Mouse (Mus musculus) embryonic facial prominence, embryonic 11.5 days (tissue): ENCODE results near the gene Larp1. TPM values are rescaled to one million over a fixed set of nuclear protein-coding genes. Genes with fewer than 3 reads are reported as not detected.
"Not testable (repeated sequence)": the region's sequence is repeated elsewhere in the genome, so short reads cannot be mapped to it uniquely, and the experiment has no call there.

ENCODE experiments used
- ATAC-seq: fragments of 200-750 bp; cut with Nextera tagmentation; replicated peaks from 2 replicates; pipeline ENCODE4 v1.8.0; 2017; ENCODE audit warnings: low read depth; ENCODE audit not compliant: insufficient number of reproducible peaks, low FRiP score, low TSS enrichment
- DNase-seq: peaks from one replicate; pipeline ENCODE4 v3.0.0-alpha.2; 2015; ENCODE audit warnings: low spot score
- H3K27ac ChIP-seq: fragments of 300-500 bp; sonication (generic); replicated peaks from 2 replicates; pipeline ENCODE4 v1.5.1; 2014; ENCODE audit warnings: mild to moderate bottlenecking, low read depth, low read length, control low read depth
- H3K27me3 ChIP-seq: fragments of 300-500 bp; sonication (generic); 2 replicates; pipeline ENCODE4 v1.6.1; 2014; ENCODE audit warnings: mild to moderate bottlenecking, low read length, moderate library complexity, mixed read lengths; ENCODE audit not compliant: control insufficient read depth, insufficient read depth
- H3K36me3 ChIP-seq: fragments of 300-500 bp; sonication (generic); replicated peaks from 2 replicates; pipeline ENCODE4 v1.6.1; 2014; ENCODE audit warnings: low read depth, mild to moderate bottlenecking, low read length, moderate library complexity, mixed read lengths; ENCODE audit not compliant: control insufficient read depth, insufficient read depth
- H3K4me1 ChIP-seq: fragments of 300-500 bp; sonication (generic); 2 replicates; pipeline ENCODE4 v1.6.1; 2014; ENCODE audit warnings: low read length, mixed read lengths; ENCODE audit not compliant: control insufficient read depth, insufficient read depth
- H3K4me2 ChIP-seq: fragments of 300-500 bp; sonication (generic); 2 replicates; pipeline ENCODE4 v1.6.1; 2014; ENCODE audit warnings: low read depth, mild to moderate bottlenecking, control low read depth, low read length, moderate library complexity
- H3K4me3 ChIP-seq: fragments of 300-500 bp; sonication (generic); 2 replicates; pipeline ENCODE4 v1.5.1; 2014; ENCODE audit warnings: low read depth, low read length, control low read depth
- H3K9ac ChIP-seq: fragments of 300-500 bp; sonication (generic); replicated peaks from 2 replicates; pipeline ENCODE4 v1.6.1; 2014; ENCODE audit warnings: mild to moderate bottlenecking, control low read depth, low read length
- H3K9me3 ChIP-seq: fragments of 300-500 bp; sonication (generic); replicated peaks from 2 replicates; pipeline ENCODE4 v1.6.1; 2016; ENCODE audit warnings: mild to moderate bottlenecking, low read length, inconsistent platforms, mixed read lengths; ENCODE audit not compliant: control insufficient read depth
- whole genome bisulfite sequencing: fragments of 180-500 bp; shearing (Covaris S2); extraction: QIAGEN DNeasy Blood & Tissue Kit; methylation state at CpG from one replicate; pipeline ENCODE4 v1.1.7; 2014; 5-methylcytosine and 5-hydroxymethylcytosine counted together
- polyA plus RNA-seq: library from polyadenylated mRNA; unstranded; fragments of >200 nt; fragmentation: Nextera tagmentation; extraction: Ambion mirVana; gene quantifications from 2 replicates; pipeline ENCODE4 v1.2.1, GENCODE M21; 2014

Gene Larp1
- polyA plus RNA-seq, 1 experiment from 2014 or later, result 15.2 TPM

- no peak overlapping the region for H3K9ac ChIP-seq
- 75% methylated on average over 2 of the region's 2 CpGs for WGBS
- no peaks in the 10 kb centered on the region for H3K4me1 ChIP-seq
- no peaks in the 10 kb centered on the region for H3K27me3 ChIP-seq
- no peaks in the 10 kb centered on the region for H3K36me3 ChIP-seq
- no peaks in the 10 kb centered on the region for H3K9me3 ChIP-seq
- no peak overlapping the region for H3K4me2 ChIP-seq
- no peak overlapping the region for H3K4me3 ChIP-seq
- DNase-seq, result no peak
- no peak overlapping the region for H3K27ac ChIP-seq
- no peak for ATAC-seq
Measured at GRCm38 (mm10) chr11:58029869-58030268, 21.0 kb downstream of the Larp1 start.

- H3K4me1 ChIP-seq, result no peaks in the 10 kb centered on the region
- H3K4me3 ChIP-seq, result no peak overlapping the region
- no peak overlapping the region for H3K4me2 ChIP-seq
- H3K9me3 ChIP-seq, result no peaks in the 10 kb centered on the region
- 73% methylated on average over 6 of the region's 6 CpGs for WGBS
- H3K36me3 ChIP-seq, result no peaks in the 10 kb centered on the region
- ATAC-seq, result no peak
- no peak overlapping the region for H3K9ac ChIP-seq
- H3K27me3 ChIP-seq, result no peaks in the 10 kb centered on the region
- no peak for DNase-seq
- H3K27ac ChIP-seq, result no peak overlapping the region
Measured at GRCm38 (mm10) chr11:58031176-58031575, 22.3 kb downstream of the Larp1 start.

- Histone ChIP-seq H3K27ac (no peak overlapping the region), H3K36me3 (no peaks in the 10 kb centered on the region), H3K4me3 (no peak overlapping the region), H3K9ac (no peak overlapping the region), H3K4me2 (no peak overlapping the region), H3K27me3 (no peaks in the 10 kb centered on the region), H3K9me3 (no peaks in the 10 kb centered on the region), H3K4me1 (no peaks in the 10 kb centered on the region)
- no peak for ATAC-seq
- WGBS, result 77% methylated on average over 3 of the region's 3 CpGs
- no peak for DNase-seq
Measured at GRCm38 (mm10) chr11:58033635-58034034, 24.8 kb downstream of the Larp1 start.

GRCm38 (mm10) chr11:58039027-58039426 is 30.2 kb downstream of the Larp1 start:
- no peak overlapping the region for H3K4me2 ChIP-seq
- no peaks in the 10 kb centered on the region for H3K4me1 ChIP-seq
- no peak overlapping the region for H3K9ac ChIP-seq
- DNase-seq (peak; percentile 27), ATAC-seq (no peak)
- no peaks in the 10 kb centered on the region; the same call in 1 of the 2 replicates for H3K36me3 ChIP-seq
- H3K4me3 ChIP-seq, result no peak overlapping the region
- no peaks in the 10 kb centered on the region for H3K27me3 ChIP-seq
- WGBS, result 69% methylated on average over 1 of the region's 1 CpGs
- H3K27ac ChIP-seq, result no peak overlapping the region
- H3K9me3 ChIP-seq, result no peaks in the 10 kb centered on the region

GRCm38 (mm10) chr11:58042861-58043431 is 34.1 kb downstream of the Larp1 start:
- H3K27ac ChIP-seq, result no peak overlapping the region
- ATAC-seq (no peak), DNase-seq (no peak)
- H3K9ac ChIP-seq, result no peak overlapping the region
- 95% methylated on average over 5 of the region's 5 CpGs for WGBS
- H3K36me3 ChIP-seq, result peaks cover under 1% of the 10 kb centered on the region
- H3K4me2 ChIP-seq, result no peak overlapping the region
- no peaks in the 10 kb centered on the region for H3K27me3 ChIP-seq
- H3K9me3 ChIP-seq, result no peaks in the 10 kb centered on the region
- H3K4me1 ChIP-seq, result no peaks in the 10 kb centered on the region
- no peak overlapping the region for H3K4me3 ChIP-seq

GRCm38 (mm10) chr11:58046438-58046837 is 37.6 kb downstream of the Larp1 start:
- DNase-seq (peak; percentile 22), ATAC-seq (no peak)
- Histone ChIP-seq H3K27me3 (no peaks in the 10 kb centered on the region), H3K9me3 (no peaks in the 10 kb centered on the region), H3K27ac (no peak overlapping the region), H3K9ac (no peak overlapping the region), H3K4me1 (no peaks in the 10 kb centered on the region), H3K4me3 (no peak overlapping the region), H3K4me2 (no peak overlapping the region), H3K36me3 (peaks cover 3% of the 10 kb centered on the region)
- WGBS, result 74% methylated on average over 4 of the region's 4 CpGs

- Histone ChIP-seq H3K27me3 (no peaks in the 10 kb centered on the region), H3K27ac (no peak overlapping the region), H3K36me3 (peaks cover 11% of the 10 kb centered on the region), H3K4me3 (no peak overlapping the region), H3K9ac (no peak overlapping the region), H3K4me1 (no peaks in the 10 kb centered on the region), H3K9me3 (no peaks in the 10 kb centered on the region), H3K4me2 (no peak overlapping the region)
- no peak for ATAC-seq
- WGBS, result 76% methylated on average over 6 of the region's 6 CpGs
- DNase-seq, result peak; percentile 54
Measured at GRCm38 (mm10) chr11:58057455-58057854, 48.6 kb downstream of the Larp1 start.

GRCm38 (mm10) chr11:58059752-58060151 is 50.9 kb downstream of the Larp1 start:
- not testable (repeated sequence) for H3K4me2 ChIP-seq, H3K9me3 ChIP-seq, H3K4me1 ChIP-seq, H3K9ac ChIP-seq, DNase-seq, H3K36me3 ChIP-seq, H3K27me3 ChIP-seq, H3K4me3 ChIP-seq, H3K27ac ChIP-seq
- 90% methylated on average over 7 of the region's 7 CpGs for WGBS
- ATAC-seq, result peak; percentile 36; the same call in 1 of the 2 replicates
